Mouse (Mus musculus) CD4-positive helper T cell, adult 2 months (primary cell): ENCODE results near the gene Paqr8.

Experiments used
- DNase-seq: peaks from one replicate; pipeline ENCODE4 v3.0.0-alpha.2; 2012; ENCODE audit warnings: low read depth, missing footprints, low spot score

Gene Paqr8

DNA sequence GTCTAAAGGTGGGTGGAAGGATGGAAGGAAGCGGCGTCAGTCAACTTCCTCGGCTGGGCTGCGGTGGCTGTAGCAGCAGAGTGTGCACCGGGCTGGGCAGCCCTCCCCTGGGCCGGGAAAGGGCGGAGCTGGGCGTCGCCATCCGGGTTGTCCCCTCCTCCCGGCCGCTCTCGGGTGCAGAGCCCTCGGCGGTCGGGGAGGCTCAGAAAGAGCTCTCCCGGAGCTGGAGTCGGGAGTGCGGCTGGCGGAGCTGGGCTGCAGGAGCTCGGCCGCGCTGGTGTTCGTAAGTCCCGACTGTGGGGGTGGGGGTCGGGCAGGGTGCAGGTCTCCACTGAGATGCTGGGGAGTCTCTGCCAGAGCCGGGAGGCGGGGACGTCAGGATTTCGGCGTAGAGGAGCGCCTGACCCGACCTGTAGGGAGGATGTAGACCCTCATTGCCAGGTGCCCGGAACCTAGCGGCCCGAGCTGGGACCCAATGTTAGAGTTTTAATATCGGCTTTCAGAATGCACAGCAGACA, at the start of gene Paqr8:
Paqr8 (plus strand) TSS at position 203 of the 518 bp plus-strand sequence.
- peak; percentile 82 for DNase-seq

DNA sequence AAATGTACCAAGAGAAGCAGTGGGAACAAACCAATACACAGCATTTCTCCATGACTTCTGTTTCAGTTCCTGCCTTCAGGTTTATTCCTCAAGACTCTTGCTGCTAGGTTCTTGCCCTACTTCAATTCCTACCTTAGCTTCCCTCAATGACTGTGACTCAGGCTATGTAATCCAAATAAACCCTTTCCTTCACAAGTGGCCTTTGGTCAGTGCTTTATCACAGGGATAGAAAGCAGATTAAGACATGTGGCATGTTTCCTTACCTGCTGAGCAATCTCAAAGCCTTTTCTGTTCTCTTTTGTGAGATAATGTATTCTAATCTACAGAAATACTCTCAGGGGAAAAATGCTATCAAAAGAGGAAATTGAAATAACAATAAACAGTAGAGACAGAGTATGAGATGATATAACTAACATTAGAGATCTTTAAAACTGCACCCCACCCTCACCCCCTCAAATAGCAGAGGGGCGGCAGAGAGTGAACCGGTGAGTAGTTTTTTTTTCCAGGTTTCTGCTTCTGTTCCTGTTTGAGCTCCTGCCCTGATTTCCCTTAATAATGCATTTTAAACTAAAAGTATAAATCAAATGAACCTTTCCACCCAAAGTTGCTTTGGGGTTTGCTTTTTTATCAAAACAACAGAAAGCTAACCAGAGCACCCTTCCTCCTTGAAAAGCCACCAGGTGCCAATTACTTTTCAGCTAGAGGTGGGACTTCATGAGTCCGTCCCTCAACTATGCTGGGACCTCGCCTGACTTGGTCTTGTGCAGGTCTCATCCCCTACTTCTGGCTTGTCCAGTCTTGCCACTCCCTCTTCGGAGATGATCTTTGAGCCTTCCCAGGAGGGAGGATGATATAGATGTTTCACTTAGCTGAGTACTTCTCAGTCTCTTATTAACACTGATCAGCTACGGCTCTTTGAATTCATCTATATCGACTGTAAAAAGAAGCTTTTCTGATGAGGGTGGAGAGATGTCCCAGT, 33.2 kb upstream of the Paqr8 start:
- DNase-seq: no peak

DNA sequence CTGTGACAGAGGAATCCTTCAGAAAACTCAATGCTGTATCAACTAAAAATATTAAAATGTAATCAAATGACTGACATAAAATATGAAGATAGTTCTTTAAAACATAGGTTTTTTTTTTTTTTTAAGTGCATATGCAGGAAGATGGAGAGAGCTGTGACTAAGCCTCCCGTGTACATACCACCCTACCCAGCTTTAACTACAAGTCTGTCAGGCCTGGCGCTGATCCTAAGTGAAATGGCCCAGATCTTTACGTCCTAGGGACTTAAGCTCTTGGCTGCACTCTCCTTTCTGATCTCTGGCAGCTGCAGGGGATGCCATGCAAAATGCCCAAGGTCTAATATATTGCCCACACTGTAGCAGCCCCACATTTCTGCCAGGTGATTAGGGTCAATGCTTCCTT, 29.6 kb upstream of the Paqr8 start:
- DNase-seq: no peak

DNA sequence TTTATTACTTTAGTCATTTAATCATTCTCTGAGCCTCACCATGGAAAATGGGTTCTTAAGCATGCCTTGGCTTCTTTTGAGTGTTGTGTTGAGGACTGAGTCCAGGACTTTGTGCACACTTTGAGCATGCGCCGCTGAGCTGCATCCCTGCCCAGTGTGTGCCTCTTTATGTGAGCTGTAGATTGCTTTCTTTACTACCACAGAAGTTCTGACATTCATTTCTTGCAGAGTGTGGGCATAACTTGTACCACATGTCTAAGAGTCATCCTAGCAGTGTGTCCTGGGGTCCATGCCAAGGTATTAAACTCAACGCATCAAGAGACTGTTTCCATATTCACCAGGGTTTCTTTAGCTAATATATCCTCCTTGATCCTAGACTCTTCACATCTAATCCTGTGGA, 28.5 kb upstream of the Paqr8 start:
- DNase-seq: no peak

DNA sequence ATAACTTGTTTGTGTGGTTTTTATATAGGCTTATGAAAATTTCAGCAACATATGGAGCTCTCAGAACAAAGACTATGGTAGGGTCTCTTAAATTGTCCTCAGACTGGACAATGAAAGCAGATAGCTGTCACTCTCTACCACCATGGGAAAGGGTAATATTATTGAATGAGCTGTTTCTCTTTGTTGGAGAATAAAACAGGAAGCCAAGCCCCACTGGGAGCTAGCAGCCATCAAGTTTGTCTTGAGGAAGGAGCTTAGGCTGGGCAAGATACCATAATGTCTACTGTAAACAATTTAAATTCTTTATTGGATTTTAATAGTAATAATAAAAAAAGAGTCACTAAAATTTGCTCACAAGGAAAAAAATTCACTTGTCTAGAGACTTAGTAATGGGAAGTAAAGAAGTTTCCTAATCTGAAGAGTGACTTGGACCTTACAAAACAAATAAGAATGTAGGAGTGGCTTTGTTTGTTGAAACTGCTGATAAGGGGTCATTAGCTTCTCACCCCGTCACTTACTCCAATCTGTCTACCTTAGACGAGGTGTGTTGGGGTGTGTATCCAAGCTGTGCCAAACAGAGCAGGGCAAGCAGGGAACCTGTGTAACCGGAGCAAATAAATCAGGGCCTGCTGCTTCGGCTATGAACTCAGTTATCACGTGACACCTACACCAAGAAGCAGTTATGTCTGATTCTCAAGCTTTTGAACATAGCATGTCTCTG, 26.8 kb upstream of the Paqr8 start:
- no peak for DNase-seq

DNA sequence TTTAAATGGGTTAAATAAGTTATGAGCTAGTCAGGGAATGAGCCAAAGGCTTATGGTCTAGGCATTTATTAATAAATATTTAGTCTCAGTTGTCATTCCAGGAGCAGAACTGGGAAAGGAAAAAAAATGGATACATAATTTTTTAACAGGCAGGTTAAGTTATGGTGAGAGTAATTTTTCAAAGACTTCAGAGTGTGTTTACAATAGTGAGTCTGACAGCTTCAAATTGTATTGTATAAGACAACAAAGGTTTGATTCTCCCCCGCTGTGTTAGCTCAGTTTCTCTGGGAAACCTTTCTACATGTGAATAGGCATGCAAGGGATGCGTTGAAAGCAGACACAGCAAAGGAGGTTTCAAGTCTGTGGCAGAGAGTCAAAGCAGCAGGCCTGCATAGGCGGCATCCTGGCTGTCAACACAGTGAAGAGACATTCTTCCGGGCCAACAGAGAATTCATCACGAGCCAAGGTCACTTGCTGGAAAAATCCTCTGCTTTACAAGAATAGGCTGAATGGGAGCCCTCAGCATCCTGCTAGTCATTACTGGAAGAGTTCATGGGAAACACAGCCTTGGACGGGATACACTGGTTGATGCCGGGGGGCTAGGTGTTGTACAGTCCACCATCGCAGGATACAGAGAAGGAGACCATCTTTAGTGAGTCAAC, 23.0 kb upstream of the Paqr8 start:
- DNase-seq: no peak

DNA sequence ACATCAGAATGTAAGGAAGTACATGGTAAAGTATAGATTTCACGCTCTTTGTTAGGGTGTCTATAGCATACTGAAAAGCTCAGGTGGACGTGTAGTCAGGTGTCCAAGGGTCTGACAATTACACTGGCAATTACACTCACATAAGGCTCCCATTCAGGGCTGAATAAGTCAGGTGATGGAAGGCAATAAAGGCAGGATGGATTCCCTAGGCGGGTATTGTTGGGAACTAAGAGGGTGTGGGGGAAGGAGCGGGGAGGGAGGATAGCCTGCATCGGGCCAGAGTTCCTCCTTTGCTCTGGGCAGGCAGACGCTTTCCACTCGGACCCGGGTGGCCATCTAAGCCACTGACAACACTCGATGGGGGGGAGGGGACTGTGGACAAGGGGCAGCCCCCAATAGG, 22.4 kb upstream of the Paqr8 start:
- DNase-seq: no peak

DNA sequence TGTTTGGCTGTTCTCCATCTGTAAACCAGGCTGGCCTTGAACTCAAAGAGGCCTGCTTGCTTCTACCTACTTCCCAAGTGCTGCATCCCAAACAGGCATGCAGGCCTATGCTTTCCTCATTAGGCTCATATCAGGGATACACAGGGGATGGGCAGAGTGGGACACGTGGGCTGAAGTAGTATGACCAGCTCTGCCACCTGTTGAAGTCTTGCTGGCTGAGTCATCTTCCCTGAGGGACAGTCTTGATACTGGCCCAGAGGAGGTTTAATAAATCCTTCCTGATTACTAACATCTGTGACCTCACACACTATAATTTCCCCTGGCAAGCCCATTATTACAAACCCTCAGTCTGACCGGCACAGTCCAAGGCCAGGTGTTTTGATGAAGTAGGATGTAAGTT, 19.5 kb upstream of the Paqr8 start:
- no peak for DNase-seq

DNA sequence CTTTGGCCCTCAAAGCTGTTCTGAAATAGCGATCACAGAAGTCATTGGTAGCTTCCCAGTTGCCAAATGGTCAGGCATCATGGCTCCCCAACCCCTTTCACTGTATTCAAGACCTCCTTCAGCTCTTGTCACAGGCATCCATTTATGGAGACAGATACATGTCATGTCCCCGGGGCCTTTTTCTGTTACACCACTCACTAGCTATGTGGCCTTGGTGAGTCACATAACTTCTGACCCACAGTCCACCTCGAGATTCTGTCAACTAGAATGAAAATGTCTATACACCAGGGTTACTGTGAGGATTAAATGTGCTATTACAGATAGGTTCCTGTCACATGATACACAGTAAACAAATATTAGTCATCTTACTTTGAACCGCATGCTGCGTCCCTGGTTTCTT, 17.9 kb upstream of the Paqr8 start:
- DNase-seq: no peak

DNA sequence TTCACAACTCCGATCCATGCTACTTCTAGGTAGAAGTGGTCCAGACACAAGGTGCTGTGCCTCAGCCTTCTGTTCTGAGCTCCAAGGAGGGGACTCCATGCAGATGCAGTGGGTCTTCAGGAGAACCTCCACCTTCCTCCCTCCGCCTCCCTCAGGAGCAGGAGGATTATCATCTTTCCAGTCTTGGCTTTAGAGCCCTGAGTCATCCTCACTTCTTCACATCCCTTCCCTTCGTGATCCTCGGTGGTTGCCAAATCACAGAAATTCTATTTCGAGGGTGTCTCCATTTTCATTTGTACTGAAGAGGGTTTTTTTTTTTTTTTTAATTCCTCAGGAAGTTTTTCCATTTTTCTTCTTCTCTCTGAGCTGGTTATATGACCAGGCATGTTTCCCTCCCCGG, 16.3 kb upstream of the Paqr8 start:
- DNase-seq: no peak

DNA sequence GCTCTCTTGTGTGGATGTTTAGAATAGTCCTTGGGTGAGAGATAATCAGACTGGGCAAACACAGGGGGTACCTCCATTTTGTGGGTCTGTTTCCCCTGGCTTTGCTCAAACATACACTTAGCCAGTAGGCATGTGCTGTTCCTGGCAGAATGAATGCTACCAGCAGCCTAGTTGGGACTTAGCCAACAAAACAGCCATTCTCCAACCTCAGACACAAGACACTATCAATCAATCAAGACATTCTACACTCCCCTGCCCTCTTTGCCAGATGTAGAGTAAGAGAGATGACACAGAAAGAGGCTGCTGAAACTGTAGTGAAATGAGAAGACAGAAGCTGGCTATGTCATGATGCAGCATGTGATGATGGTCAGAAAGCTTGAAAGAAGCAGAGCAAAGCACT, 13.1 kb upstream of the Paqr8 start:
- no peak for DNase-seq

DNA sequence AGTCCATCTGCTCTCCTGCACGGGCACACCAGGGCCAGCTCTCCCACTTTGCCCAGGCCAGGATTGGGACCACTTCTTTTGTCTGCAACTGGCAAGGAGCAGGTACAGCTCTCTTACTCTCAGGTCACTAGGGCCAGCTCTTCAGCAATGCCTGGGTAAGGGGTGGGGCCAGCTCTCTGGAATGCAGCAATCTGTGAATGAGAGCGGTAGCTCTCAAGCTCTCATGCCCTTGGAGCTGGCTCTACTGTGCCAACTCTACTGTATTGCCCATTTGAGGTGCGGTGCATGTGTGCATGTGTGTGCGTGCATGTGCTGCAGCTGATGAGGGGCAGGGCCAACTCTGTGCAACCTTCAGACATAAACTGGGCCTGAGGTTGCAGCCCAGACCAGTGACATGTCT, 11.0 kb upstream of the Paqr8 start:
- no peak for DNase-seq

DNA sequence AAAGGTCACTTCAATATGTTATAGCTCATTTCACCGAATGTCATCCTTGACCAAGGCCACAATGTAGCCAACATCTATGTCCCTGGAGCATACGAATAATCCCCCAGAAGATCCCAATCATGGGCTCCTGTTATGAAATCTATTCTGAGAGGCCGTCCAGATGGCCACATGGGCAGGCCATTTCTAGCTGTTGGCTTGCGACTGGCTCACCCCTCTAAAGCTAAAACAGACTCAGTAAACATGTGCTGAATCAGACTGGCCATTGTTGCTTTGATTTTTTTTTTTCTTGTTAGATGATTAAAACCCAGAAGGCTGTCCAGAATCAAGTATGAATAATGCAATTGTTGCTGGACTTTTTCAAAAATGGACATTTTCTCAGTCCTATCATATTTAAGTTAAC, 7.3 kb upstream of the Paqr8 start:
- DNase-seq: no peak

DNA sequence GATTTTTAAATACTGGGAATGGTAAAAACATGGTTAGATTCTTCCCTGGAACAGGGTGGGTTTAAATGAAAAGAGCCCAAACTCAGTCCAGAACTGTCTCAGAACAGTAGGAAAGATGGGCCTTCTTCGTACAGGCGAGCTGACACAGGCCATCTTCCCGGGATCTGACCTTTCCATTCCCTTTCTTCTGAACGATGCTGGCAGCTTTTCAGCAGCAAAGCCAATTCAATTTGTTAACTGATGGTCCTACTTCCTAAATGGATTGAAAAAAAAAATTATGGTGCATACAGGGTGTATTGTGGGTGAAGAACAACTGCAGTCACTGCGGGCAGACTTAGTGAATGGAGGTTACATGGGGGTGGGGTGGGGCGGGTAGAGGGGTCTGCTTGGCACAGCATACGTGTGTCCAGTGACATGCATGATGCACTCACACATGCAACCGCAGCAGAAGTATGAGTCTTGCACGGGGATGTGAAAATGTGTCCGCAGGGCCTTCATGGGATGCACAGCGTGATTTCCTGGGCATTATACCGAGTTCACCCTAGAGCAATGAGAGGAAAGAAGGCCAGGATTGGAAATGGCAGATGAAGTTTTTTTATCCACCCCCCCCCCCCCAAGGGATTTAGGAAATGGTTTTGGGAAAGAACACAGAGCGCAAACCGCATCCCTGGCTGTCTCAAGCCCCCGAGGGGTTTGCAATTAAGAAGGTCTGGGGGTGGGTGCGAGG, 566 bp upstream of the Paqr8 start:
- peak; percentile 13 for DNase-seq

DNA sequence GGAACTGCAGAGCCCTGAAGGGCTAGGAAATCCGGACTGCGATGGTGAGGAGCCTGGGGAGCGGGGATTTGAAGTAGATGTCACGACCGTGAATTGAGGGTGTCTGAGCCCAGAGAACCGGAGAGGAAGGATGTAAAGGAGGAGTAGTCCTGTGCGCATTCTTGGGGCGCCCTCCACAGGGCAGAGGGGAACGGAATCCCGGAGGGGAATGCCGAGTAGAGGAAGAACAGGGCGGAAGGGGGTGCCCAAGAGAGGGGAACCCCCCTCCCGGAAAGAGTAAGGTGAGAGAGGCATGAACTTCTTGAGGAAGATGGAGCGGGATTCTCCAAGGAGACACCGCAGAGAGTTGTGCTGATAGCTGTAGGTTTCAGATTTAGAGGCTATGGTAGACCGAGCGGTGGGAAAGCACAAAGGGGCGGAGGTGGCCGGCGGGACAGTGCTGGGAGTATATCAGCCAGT, 564 bp downstream of the Paqr8 start:
- DNase-seq: peak; percentile 68

DNA sequence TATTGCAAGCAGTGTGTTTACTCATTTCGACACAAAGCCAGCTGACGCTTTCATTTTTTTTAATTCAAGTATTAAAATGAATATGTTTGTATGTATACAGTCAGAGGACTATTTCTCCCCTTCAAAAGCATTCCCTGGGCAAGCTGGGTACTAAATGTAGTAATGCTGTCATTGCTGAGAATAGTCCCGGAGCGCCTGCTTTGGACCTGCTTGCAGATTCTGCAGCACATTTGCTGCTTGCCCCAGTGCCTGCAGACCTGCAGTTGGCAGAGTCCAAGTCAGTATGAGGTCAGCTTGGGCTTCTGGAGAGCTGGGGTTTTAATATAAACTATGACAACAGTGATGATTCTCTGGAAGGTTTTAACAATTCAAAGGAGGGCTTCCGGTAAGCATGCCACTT, 2.7 kb downstream of the Paqr8 start:
- DNase-seq: no peak

DNA sequence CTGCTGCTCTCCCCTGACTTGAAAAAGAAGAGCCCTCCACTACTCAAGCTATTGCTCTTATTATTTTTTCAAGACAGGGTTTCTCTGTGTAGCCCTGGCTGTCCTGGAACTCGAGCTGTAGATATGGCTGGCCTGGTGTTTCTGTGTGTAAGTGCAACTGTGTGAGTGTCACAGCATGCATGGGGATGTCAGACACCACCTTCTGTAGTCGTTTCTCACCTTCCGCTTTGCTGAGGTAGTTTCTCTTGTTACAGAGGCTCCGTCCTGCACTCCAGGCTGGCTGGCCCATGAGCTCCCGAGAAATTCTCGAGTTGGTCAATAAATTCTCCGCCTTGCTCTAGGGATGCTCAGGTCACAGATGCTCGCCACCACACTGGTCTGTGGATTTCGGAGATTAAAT, 8.0 kb downstream of the Paqr8 start:
- no peak for DNase-seq

DNA sequence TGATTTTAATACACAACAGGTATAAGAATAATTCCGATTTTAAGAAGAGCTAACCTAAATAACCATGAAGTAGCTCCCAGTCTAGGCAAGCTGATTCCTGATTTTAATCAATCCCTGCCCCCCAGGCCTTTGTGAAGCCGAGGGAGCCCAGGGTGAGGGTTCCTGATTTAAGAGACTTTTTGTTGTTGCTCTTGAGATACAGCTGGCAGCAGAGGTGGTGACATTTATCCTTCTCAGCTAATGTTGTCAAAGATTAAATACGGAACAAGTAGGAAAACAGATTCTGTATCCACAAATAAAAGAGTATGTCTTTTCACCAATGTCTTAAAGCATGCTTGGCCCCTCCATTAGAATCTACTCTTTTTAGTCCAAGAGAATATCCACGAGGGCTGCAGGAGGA, 9.9 kb downstream of the Paqr8 start:
- DNase-seq: no peak

DNA sequence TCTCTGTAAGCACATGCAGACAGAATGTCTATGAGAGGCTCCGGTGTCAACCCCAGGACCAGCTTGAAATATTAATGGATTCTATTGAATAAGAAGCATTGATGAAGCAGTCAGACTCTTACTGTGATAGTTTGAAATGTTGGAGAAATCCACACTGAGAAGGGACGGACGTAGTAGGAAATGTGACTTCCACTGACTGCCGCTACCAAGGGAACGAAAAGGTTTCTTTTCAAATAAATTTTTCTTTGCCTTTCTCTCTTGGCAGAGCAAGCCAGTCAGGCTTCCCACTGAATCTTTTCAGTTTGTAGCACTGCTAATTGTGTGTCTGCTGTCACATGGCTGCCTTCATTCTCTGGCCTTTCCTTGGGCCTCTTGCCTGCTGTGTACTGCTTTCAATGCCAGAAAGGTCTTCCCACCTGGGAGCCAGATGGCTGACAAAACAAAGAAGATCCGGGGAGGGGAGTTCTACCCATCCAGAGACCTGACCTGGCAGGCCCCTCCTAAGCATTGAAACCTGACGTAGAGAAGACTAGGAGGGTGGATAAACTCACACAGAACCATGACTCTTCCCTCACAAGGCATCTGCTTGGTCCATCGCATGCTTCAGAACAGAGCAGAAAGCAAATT, 15.2 kb downstream of the Paqr8 start:
- DNase-seq: no peak

DNA sequence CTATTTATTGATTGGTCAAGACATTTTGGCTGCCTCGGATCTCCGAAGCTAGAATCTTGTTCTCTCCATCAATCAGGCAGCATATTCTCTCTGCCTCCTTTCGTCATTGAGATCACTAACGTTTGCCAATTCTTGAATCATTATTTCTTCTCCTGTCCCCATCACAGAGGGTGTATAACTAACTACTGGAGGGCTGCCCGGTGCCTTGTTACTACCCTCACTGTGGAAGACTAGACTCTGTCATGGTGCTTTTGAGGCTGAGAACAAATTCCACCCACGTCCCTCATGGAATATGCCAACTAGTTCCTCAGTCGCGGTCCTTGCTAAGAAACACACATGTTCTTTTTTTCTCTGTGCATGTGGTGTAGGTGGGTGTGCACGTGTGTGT, 15.7 kb downstream of the Paqr8 start:
- DNase-seq: no peak

DNA sequence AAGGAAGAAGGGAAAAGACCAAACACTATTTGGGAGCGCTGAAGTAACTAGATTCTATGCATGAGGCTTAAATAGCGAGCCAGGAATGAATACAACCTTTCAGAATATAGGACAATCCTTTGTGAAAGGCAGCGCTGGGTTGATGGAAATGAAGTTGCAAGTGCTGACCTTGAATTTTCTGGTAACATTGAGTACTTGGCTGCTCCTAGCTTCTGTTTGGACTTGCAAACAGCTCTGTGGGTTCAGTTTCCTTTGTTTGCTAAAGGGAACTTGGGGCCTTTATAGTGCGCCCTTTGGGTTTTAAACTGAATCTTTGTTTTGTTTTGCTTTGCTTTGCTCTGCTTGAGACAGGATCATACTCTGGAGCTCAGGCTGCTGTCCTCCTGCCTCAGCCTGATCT, 18.1 kb downstream of the Paqr8 start:
- no peak for DNase-seq
